Mouse (Mus musculus): Measurements from ENCODE around the gene Il2rb.

- TF ChIP-seq CTCF (conservative IDR thresholded peaks at IDR 0.05; ENCODE audit: low read length) (no peak), NANOG (IDR thresholded peaks at IDR 0.05; ENCODE audit: borderline replicate concordance, low read length) (no peak)
Measured at GRCm38 (mm10) chr15:78466809-78467208, 28.3 kb downstream of the Il2rb start.

All from E14TG2a.4 (cell line).